Comparison of ENCODE assay signal across 19 mouse cellular contexts in genomic region chr9:97826077-97826947, GRCm38 (mm10).
DNase-seq lines count a peak whose midpoint lies in the region; ATAC-seq and TF ChIP-seq lines count a peak whose summit lies in the region.
"Had no signal": no experiment of that assay in that cellular context is flagged by ENCODE, and none has a peak within 500 bp of the region (broad histone marks: within the 10 kb centered on the region; RNA-seq: fewer than 3 reads in every experiment).

No protein-coding gene starts in this region.

- WGBS in heart, embryonic 12.5 days: 24% methylated on average over 16 of the region's 16 CpGs
- WGBS in heart, adult 2 months: 46% methylated on average over 16 of the region's 16 CpGs
- WGBS in midbrain, embryonic 11.5 days: 66% methylated on average over 16 of the region's 16 CpGs
- 81% methylated on average over 16 of the region's 16 CpGs for WGBS in midbrain, embryonic 10.5 days
- WGBS in embryonic facial prominence, embryonic 11.5 days: 73% methylated on average over 16 of the region's 16 CpGs
- WGBS in forebrain, postnatal 0 days: 31% methylated on average over 16 of the region's 16 CpGs

- no peak for TF ChIP-seq CTCF in heart, adult 2 months (IDR thresholded peaks at IDR 0.05)
- TF ChIP-seq CTCF in forebrain, postnatal 0 days (IDR thresholded peaks at IDR 0.05; ENCODE audit: low read depth): no peak

- ATAC-seq in heart, embryonic 12.5 days (ENCODE audit: insufficient number of reproducible peaks, low FRiP score): 0 out of 2 replicates have a peak, but pooled peaks have one; percentile 34
- ATAC-seq in midbrain, embryonic 11.5 days (ENCODE audit: low FRiP score): peak; percentile 50; the same call in 1 of the 2 replicates
- no peak for ATAC-seq in embryonic facial prominence, embryonic 11.5 days (replicated peaks; ENCODE audit: insufficient number of reproducible peaks, low FRiP score, low TSS enrichment, low read depth)
- ATAC-seq in forebrain, postnatal 0 days: peak; percentile 92
- no peak for ATAC-seq in granulocyte monocyte progenitor cell, adult 5-6 weeks (replicated peaks; ENCODE audit: poor library complexity, severe bottlenecking)
- ATAC-seq: Patski had no signal

- no peak for DNase-seq in heart, adult 2 months
- no peak for DNase-seq in midbrain, embryonic 11.5 days (ENCODE audit: low spot score, missing footprints)
- DNase-seq in midbrain, embryonic 10.5 days (ENCODE audit: low spot score): no peak
- peak; percentile 28 for DNase-seq in embryonic facial prominence, embryonic 11.5 days (ENCODE audit: low spot score)
- DNase-seq in forebrain, postnatal 0 days: peak; percentile 41
- DNase-seq in adipocyte (ENCODE audit: low spot score): no peak
- DNase-seq: adrenal gland, postnatal 36 days; cerebellum, adult 9-11 months; gastrocnemius, postnatal 36 days; kidney, postnatal 4 days; liver, embryonic 13.5 days; thymus, postnatal 36 days had no signal

- H3K79me2 ChIP-seq in heart, adult 2 months (replicated peaks; ENCODE audit: control insufficient read depth, insufficient read depth, low read length): no peaks in the 10 kb centered on the region

- H3K36me3 ChIP-seq in heart, embryonic 12.5 days: no peaks in the 10 kb centered on the region
- H3K36me3 ChIP-seq in heart, adult 2 months (ENCODE audit: control insufficient read depth, insufficient read depth, low read length): no peaks in the 10 kb centered on the region
- no peaks in the 10 kb centered on the region for H3K36me3 ChIP-seq in midbrain, embryonic 11.5 days (ENCODE audit: control insufficient read depth, insufficient read depth, low read length)
- H3K36me3 ChIP-seq in midbrain, embryonic 10.5 days: no peaks in the 10 kb centered on the region
- H3K36me3 ChIP-seq in embryonic facial prominence, embryonic 11.5 days (replicated peaks; ENCODE audit: control insufficient read depth, insufficient read depth, low read depth, low read length): no peaks in the 10 kb centered on the region
- H3K36me3 ChIP-seq in forebrain, postnatal 0 days (ENCODE audit: insufficient read depth): no peaks in the 10 kb centered on the region
- H3K36me3 ChIP-seq: limb, embryonic 12.5 days; liver, embryonic 13.5 days; lung, embryonic 15.5 days; neural tube, embryonic 13.5 days had no signal

- no peak overlapping the region for H3K4me3 ChIP-seq in heart, embryonic 12.5 days
- no peak overlapping the region for H3K4me3 ChIP-seq in heart, adult 2 months
- H3K4me3 ChIP-seq in midbrain, embryonic 11.5 days (ENCODE audit: low read depth, low read length): no peak overlapping the region
- no peak overlapping the region for H3K4me3 ChIP-seq in midbrain, embryonic 10.5 days
- H3K4me3 ChIP-seq in embryonic facial prominence, embryonic 11.5 days (ENCODE audit: low read depth, low read length): no peak overlapping the region
- H3K4me3 ChIP-seq in forebrain, postnatal 0 days (ENCODE audit: low read depth, low read length): no peak overlapping the region
- H3K4me3 ChIP-seq: limb, embryonic 12.5 days; liver, embryonic 13.5 days; lung, embryonic 15.5 days; neural tube, embryonic 13.5 days had no signal

- TF ChIP-seq EP300 in heart, adult 2 months (IDR thresholded peaks at IDR 0.05; ENCODE audit: insufficient read depth, low read depth, low read length): no peak

- H3K9me3 ChIP-seq in heart, embryonic 12.5 days (replicated peaks): no peaks in the 10 kb centered on the region
- H3K9me3 ChIP-seq in midbrain, embryonic 11.5 days (ENCODE audit: control insufficient read depth, low read length): no peaks in the 10 kb centered on the region
- no peaks in the 10 kb centered on the region for H3K9me3 ChIP-seq in midbrain, embryonic 10.5 days (replicated peaks)
- no peaks in the 10 kb centered on the region for H3K9me3 ChIP-seq in embryonic facial prominence, embryonic 11.5 days (replicated peaks; ENCODE audit: control insufficient read depth, low read length)
- no peaks in the 10 kb centered on the region for H3K9me3 ChIP-seq in forebrain, postnatal 0 days (ENCODE audit: low read length)
- H3K9me3 ChIP-seq: limb, embryonic 12.5 days; liver, embryonic 13.5 days; lung, embryonic 15.5 days; neural tube, embryonic 13.5 days had no signal

- no peaks in the 10 kb centered on the region; the same call in 1 of the 2 replicates for H3K27me3 ChIP-seq in heart, embryonic 12.5 days (replicated peaks)
- no peaks in the 10 kb centered on the region for H3K27me3 ChIP-seq in heart, adult 2 months (ENCODE audit: control insufficient read depth, insufficient read depth, low read length)
- no peaks in the 10 kb centered on the region; the same call in 1 of the 2 replicates for H3K27me3 ChIP-seq in midbrain, embryonic 11.5 days (ENCODE audit: control insufficient read depth, insufficient read depth, low read length)
- H3K27me3 ChIP-seq in midbrain, embryonic 10.5 days (ENCODE audit: low read depth, poor library complexity, severe bottlenecking): no peaks in the 10 kb centered on the region
- no peaks in the 10 kb centered on the region for H3K27me3 ChIP-seq in embryonic facial prominence, embryonic 11.5 days (ENCODE audit: control insufficient read depth, insufficient read depth, low read length)
- H3K27me3 ChIP-seq in forebrain, postnatal 0 days (ENCODE audit: insufficient read depth, low read length): no peaks in the 10 kb centered on the region
- H3K27me3 ChIP-seq: limb, embryonic 12.5 days; liver, embryonic 13.5 days; lung, embryonic 15.5 days; neural tube, embryonic 13.5 days; Patski had no signal

- no peak for TF ChIP-seq POLR2A in heart, adult 2 months (IDR thresholded peaks at IDR 0.05; ENCODE audit: insufficient read depth, low read depth, low read length)

- intact Hi-C loops in heart, adult 2 months (cut with DNase I): no loop called here

- no peak overlapping the region for H3K9ac ChIP-seq in heart, embryonic 12.5 days
- no peak overlapping the region for H3K9ac ChIP-seq in heart, adult 2 months (ENCODE audit: low read depth, low read length)
- no peak overlapping the region for H3K9ac ChIP-seq in midbrain, embryonic 11.5 days (ENCODE audit: low read length)
- H3K9ac ChIP-seq in embryonic facial prominence, embryonic 11.5 days (replicated peaks; ENCODE audit: low read length): no peak overlapping the region
- H3K9ac ChIP-seq in forebrain, postnatal 0 days: no peak overlapping the region
- H3K9ac ChIP-seq: limb, embryonic 12.5 days; liver, embryonic 13.5 days; lung, embryonic 15.5 days; neural tube, embryonic 13.5 days had no signal

- H3K27ac ChIP-seq in heart, embryonic 12.5 days (ENCODE audit: poor library complexity, severe bottlenecking): peak overlapping the region; percentile 51
- no peak overlapping the region for H3K27ac ChIP-seq in heart, adult 2 months
- no peak overlapping the region for H3K27ac ChIP-seq in midbrain, embryonic 11.5 days (ENCODE audit: low read depth, low read length)
- H3K27ac ChIP-seq in midbrain, embryonic 10.5 days (replicated peaks): no peak overlapping the region
- H3K27ac ChIP-seq in embryonic facial prominence, embryonic 11.5 days (replicated peaks; ENCODE audit: low read depth, low read length): no peak overlapping the region
- no peak overlapping the region for H3K27ac ChIP-seq in forebrain, postnatal 0 days (ENCODE audit: low read depth, low read length)
- H3K27ac ChIP-seq: limb, embryonic 12.5 days; liver, embryonic 13.5 days; lung, embryonic 15.5 days; macrophage; neural tube, embryonic 13.5 days had no signal

- H3K4me2 ChIP-seq in heart, embryonic 12.5 days: peak overlapping the region; percentile 39
- no peak overlapping the region for H3K4me2 ChIP-seq in midbrain, embryonic 11.5 days
- no peak overlapping the region for H3K4me2 ChIP-seq in embryonic facial prominence, embryonic 11.5 days (ENCODE audit: low read depth, low read length)
- H3K4me2 ChIP-seq in forebrain, postnatal 0 days (ENCODE audit: low read depth): no peak overlapping the region
- H3K4me2 ChIP-seq: limb, embryonic 12.5 days; liver, embryonic 13.5 days; lung, embryonic 15.5 days; neural tube, embryonic 13.5 days had no signal

- H3K4me1 ChIP-seq in heart, embryonic 12.5 days (replicated peaks): peaks cover 51% of the 10 kb centered on the region
- H3K4me1 ChIP-seq in heart, adult 2 months (ENCODE audit: control insufficient read depth, insufficient read depth, low read length): peaks cover 3% of the 10 kb centered on the region
- no peaks in the 10 kb centered on the region for H3K4me1 ChIP-seq in midbrain, embryonic 11.5 days (ENCODE audit: control insufficient read depth, insufficient read depth, low read length)
- H3K4me1 ChIP-seq in midbrain, embryonic 10.5 days: peaks cover 8% of the 10 kb centered on the region; the same call in 1 of the 2 replicates
- no peaks in the 10 kb centered on the region for H3K4me1 ChIP-seq in embryonic facial prominence, embryonic 11.5 days (ENCODE audit: control insufficient read depth, insufficient read depth, low read length)
- H3K4me1 ChIP-seq in forebrain, postnatal 0 days (ENCODE audit: insufficient read depth): peaks cover 10% of the 10 kb centered on the region
- H3K4me1 ChIP-seq: liver, embryonic 13.5 days had no signal

Comparison
In these comparisons a context has a peak if more than half of its experiments do, and no peak if none do; other contexts are left out.
1. ATAC-seq: peak in heart, embryonic 12.5 days (single experiment), midbrain, embryonic 11.5 days (single experiment) and forebrain, postnatal 0 days (single experiment); none in embryonic facial prominence, embryonic 11.5 days (single experiment) and granulocyte monocyte progenitor cell, adult 5-6 weeks (single experiment).
2. DNase-seq: peak in embryonic facial prominence, embryonic 11.5 days (single experiment) and forebrain, postnatal 0 days (single experiment); none in heart, adult 2 months (0 of 2), midbrain, embryonic 11.5 days (single experiment), midbrain, embryonic 10.5 days (single experiment) and adipocyte (single experiment).